Mouse (Mus musculus): ENCODE data around the gene Mreg. TPM values are rescaled to one million over a fixed set of nuclear protein-coding genes. Genes with fewer than 3 reads are reported as not detected.

Gene Mreg
- total and polyA plus RNA-seq, 3 experiments = not detected

- TF ChIP-seq JUND (IDR thresholded peaks at IDR 0.05; ENCODE audit: low read depth, low read length) (no peak), BHLHE40 (IDR thresholded peaks at IDR 0.05; ENCODE audit: borderline replicate concordance, low read depth, low read length) (no peak), EP300 (IDR thresholded peaks at IDR 0.05; ENCODE audit: low read depth in 1 of 2, low read length in 2 of 2) (no peak)
- H3K4me1 ChIP-seq (ENCODE audit: control insufficient read depth in 1 of 2, insufficient read depth in 2 of 2, low read length in 2 of 2) = no peaks in the 10 kb centered on the region
- H3K36me3 ChIP-seq (ENCODE audit: control insufficient read depth in 1 of 2, insufficient read depth in 2 of 2, low read length in 2 of 2) = no peaks in the 10 kb centered on the region
- no peaks in the 10 kb centered on the region for H3K79me2 ChIP-seq (ENCODE audit: control insufficient read depth, insufficient read depth, low read length, poor library complexity)
- H3K27ac ChIP-seq (ENCODE audit: control insufficient read depth, low read depth, low read length) = no peak overlapping the region
- DNase-seq (ENCODE audit: low read depth, low spot score) = no peak
- H3K9ac ChIP-seq (ENCODE audit: control insufficient read depth, low read depth, low read length, poor library complexity, severe bottlenecking) = no peak overlapping the region
- no peaks in the 10 kb centered on the region for H3K9me3 ChIP-seq (replicated peaks; ENCODE audit: insufficient read depth, low read length)
- no peaks in the 10 kb centered on the region for H3K27me3 ChIP-seq (ENCODE audit: control insufficient read depth in 1 of 2, insufficient read depth in 2 of 2, low read length in 2 of 2)
- H3K4me3 ChIP-seq (ENCODE audit: control insufficient read depth in 1 of 2, insufficient read depth in 1 of 2, low read depth in 2 of 2, low read length in 2 of 2) = no peak overlapping the region
Observed at GRCm38 (mm10) chr1:72167024-72167423, 45.1 kb downstream of the Mreg start.

DNA sequence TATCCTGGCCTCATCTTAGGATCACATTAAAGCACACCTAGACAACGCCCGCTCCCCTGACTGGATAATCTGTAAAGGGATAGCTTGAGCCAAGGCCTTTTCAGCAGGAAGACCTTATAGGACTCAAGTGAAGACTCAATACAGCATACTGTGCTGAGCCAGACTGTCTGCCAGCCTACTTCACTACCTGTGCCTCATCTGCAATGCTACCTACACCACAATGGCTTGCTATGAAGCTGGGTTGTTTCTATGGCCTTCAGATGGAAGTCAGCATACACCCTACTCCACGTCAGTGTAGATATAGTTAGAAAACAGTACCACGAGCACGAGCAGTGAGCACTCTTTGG, 45.7 kb downstream of the Mreg start:
- DNase-seq (ENCODE audit: low read depth, low spot score) = no peak
- Histone ChIP-seq H3K79me2 (ENCODE audit: control insufficient read depth, insufficient read depth, low read length, poor library complexity) (no peaks in the 10 kb centered on the region), H3K27me3 (ENCODE audit: control insufficient read depth in 1 of 2, insufficient read depth in 2 of 2, low read length in 2 of 2) (no peaks in the 10 kb centered on the region), H3K27ac (ENCODE audit: control insufficient read depth, low read depth, low read length) (no peak overlapping the region), H3K9me3 (replicated peaks; ENCODE audit: insufficient read depth, low read length) (no peaks in the 10 kb centered on the region), H3K36me3 (ENCODE audit: control insufficient read depth in 1 of 2, insufficient read depth in 2 of 2, low read length in 2 of 2) (no peaks in the 10 kb centered on the region), H3K4me1 (ENCODE audit: control insufficient read depth in 1 of 2, insufficient read depth in 2 of 2, low read length in 2 of 2) (no peaks in the 10 kb centered on the region), H3K4me3 (ENCODE audit: control insufficient read depth in 1 of 2, insufficient read depth in 1 of 2, low read depth in 2 of 2, low read length in 2 of 2) (no peak overlapping the region), H3K9ac (ENCODE audit: control insufficient read depth, low read depth, low read length, poor library complexity, severe bottlenecking) (no peak overlapping the region)
- TF ChIP-seq KAT2A (conservative IDR thresholded peaks at IDR 0.05; ENCODE audit: low read depth, low read length) = no peak
- TF ChIP-seq TAL1 (IDR thresholded peaks at IDR 0.05; ENCODE audit: low read length) = no peak

DNA sequence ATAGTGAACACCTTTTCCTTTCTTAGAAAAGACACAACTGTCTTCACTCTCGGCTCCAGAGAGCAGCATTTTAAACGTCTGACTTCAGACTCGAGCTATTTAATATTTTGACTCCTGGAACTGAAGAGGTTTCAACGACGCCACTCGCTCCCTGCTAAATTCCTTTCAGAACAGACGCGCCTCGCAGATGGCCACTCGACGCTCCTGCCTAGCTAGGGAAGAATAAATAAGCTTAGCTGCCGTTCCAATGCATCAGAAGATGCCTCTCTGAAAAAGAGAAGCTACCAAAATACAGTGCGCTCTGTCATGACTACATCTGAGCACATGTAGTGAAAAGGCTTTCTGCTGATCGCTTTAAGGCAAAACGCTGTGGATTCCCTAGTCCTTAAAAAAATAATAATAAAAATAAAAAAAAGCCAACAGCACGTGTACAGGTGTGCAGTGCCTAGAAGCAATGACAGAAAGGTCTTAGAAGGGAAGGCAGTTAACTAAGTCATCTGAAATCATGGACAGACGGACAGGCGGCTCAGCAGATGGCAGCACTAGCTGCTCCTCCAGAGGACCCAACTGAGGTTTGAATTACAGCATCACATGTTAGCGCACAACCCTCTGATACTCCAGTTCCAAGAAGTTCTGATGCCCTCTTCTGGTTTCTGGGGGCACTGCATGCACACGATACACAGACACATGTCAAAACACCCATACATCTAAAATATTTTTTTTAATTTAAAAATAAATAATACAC, 46.2 kb downstream of the Mreg start:
- DNase-seq (ENCODE audit: low read depth, low spot score) = peak; percentile 8
- Histone ChIP-seq H3K9me3 (replicated peaks; ENCODE audit: insufficient read depth, low read length) (no peaks in the 10 kb centered on the region), H3K4me3 (ENCODE audit: control insufficient read depth in 1 of 2, insufficient read depth in 1 of 2, low read depth in 2 of 2, low read length in 2 of 2) (no peak overlapping the region), H3K36me3 (ENCODE audit: control insufficient read depth in 1 of 2, insufficient read depth in 2 of 2, low read length in 2 of 2) (no peaks in the 10 kb centered on the region), H3K4me1 (ENCODE audit: control insufficient read depth in 1 of 2, insufficient read depth in 2 of 2, low read length in 2 of 2) (no peaks in the 10 kb centered on the region), H3K27me3 (ENCODE audit: control insufficient read depth in 1 of 2, insufficient read depth in 2 of 2, low read length in 2 of 2) (no peaks in the 10 kb centered on the region), H3K27ac (ENCODE audit: control insufficient read depth, low read depth, low read length) (no peak overlapping the region), H3K9ac (ENCODE audit: control insufficient read depth, low read depth, low read length, poor library complexity, severe bottlenecking) (no peak overlapping the region), H3K79me2 (ENCODE audit: control insufficient read depth, insufficient read depth, low read length, poor library complexity) (no peaks in the 10 kb centered on the region)
- TF ChIP-seq JUND (IDR thresholded peaks at IDR 0.05; ENCODE audit: low read depth, low read length) (no peak), USF1 (IDR thresholded peaks at IDR 0.05; ENCODE audit: low read depth, low read length) (no peak), CTCF (IDR thresholded peaks at IDR 0.05 in 2 of 3, conservative IDR thresholded peaks at IDR 0.05 in 1 of 3; ENCODE audit: control insufficient read depth in 1 of 3, insufficient read depth in 1 of 3, low read depth in 2 of 3, low read length in 3 of 3, poor library complexity in 1 of 3, severe bottlenecking in 1 of 3) (peak in 2 of 3 experiments; percentile 5 to 9; a peak in 1 of 6 replicates), MEF2A (IDR thresholded peaks at IDR 0.05; ENCODE audit: extremely low read depth, insufficient replicate concordance, low read depth, low read length, poor library complexity, severe bottlenecking) (no peak)

All from MEL (cell line).